Mouse (Mus musculus) midbrain, embryonic 13.5 days (tissue): ENCODE measurements around the gene Anp32a. TPM values are rescaled to one million over a fixed set of nuclear protein-coding genes. Genes with fewer than 3 reads are reported as not detected.
A peak's percentile ranks its signal among the peaks of the same experiment; 100 is the strongest.

Experiments
- ATAC-seq: fragments of 200-750 bp; cut with Nextera tagmentation; 2 replicates; pipeline ENCODE4 v1.8.0; 2017; ENCODE audit warnings: mild to moderate bottlenecking, moderate TSS enrichment, moderate library complexity
- H3K27ac ChIP-seq: fragments of 300-500 bp; sonication (generic); 2 replicates; pipeline ENCODE4 v1.5.1; 2015; ENCODE audit warnings: inconsistent platforms, mild to moderate bottlenecking, moderate library complexity
- H3K27me3 ChIP-seq: fragments of 300-500 bp; sonication (generic); 2 replicates; pipeline ENCODE4 v1.6.1; 2015; ENCODE audit warnings: mild to moderate bottlenecking, inconsistent platforms
- H3K36me3 ChIP-seq: fragments of 300-500 bp; sonication (generic); 2 replicates; pipeline ENCODE4 v1.6.1; 2015; ENCODE audit warnings: mild to moderate bottlenecking, inconsistent platforms
- H3K4me1 ChIP-seq: fragments of 300-500 bp; sonication (generic); replicated peaks from 2 replicates; pipeline ENCODE4 v1.6.1; 2015; ENCODE audit warnings: inconsistent platforms
- H3K4me2 ChIP-seq: fragments of 300-500 bp; sonication (generic); replicated peaks from 2 replicates; pipeline ENCODE4 v1.6.1; 2015; ENCODE audit warnings: moderate library complexity, mild to moderate bottlenecking, inconsistent platforms
- H3K4me3 ChIP-seq: fragments of 300-500 bp; sonication (generic); replicated peaks from 2 replicates; pipeline ENCODE4 v1.5.1; 2015; ENCODE audit warnings: mild to moderate bottlenecking, inconsistent platforms
- H3K9ac ChIP-seq: fragments of 300-500 bp; sonication (generic); replicated peaks from 2 replicates; pipeline ENCODE4 v1.6.1; 2015; ENCODE audit warnings: mild to moderate bottlenecking, inconsistent platforms
- H3K9me3 ChIP-seq: fragments of 300-500 bp; sonication (generic); 2 replicates; pipeline ENCODE4 v1.6.1; 2016; ENCODE audit warnings: mild to moderate bottlenecking, inconsistent platforms
- WGBS: fragments of 180-500 bp; shearing (Covaris S2); methylation state at CpG from one replicate; pipeline ENCODE4 v1.1.7; 2015; 5-methylcytosine and 5-hydroxymethylcytosine counted together
- polyA plus RNA-seq: library from polyadenylated mRNA; unstranded; fragments of >200 nt; fragmentation: Nextera tagmentation; extraction: Ambion mirVana; gene quantifications from 2 replicates; pipeline ENCODE4 v1.2.1, GENCODE M21; 2015

The Anp32a gene
- polyA plus RNA-seq, 1 experiment from 2014 or later, result 175 TPM

DNA sequence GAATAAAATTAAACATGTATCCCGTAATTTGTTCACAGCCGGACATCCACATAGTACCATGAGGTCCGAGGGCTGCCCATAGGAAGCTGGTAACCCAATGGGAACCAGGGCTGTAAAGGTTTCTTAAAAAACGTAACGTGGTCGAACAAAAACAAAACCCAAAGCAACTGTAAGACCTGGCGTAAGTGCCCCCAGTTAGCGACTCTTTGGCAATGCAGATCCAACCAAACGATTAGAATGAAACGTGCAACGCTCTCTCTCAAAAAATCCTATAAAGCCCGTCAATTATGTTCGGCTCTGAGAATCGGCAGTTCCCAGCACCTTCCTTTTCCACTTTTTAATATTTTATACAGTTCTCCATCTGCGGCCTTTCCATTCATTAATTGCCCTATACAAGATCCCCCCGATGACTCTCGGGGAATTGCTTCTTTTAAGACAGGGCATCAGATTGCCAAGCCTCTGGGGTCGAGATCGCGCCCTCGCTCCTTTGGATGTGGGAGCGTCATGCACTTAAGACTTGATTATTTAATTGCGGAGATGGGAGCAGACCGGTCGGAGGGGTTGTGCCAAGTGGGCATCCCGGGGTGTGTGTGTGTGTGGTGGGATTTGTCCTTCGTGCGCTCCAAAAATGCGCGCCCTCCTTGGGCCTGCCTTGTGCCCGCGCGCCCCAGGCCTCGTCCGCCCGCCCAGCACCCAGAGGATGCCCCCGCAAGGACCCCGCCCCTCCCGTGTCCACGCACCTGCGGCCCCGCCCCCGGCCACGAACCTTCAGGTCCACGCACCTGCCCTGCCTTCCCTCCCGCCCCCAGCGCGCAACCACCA lies 581 bp upstream of the Anp32a start:
- Histone ChIP-seq H3K27me3 (no peaks in the 10 kb centered on the region), H3K4me2 (peak overlapping the region; percentile 82), H3K4me3 (peak overlapping the region; percentile 89), H3K9ac (peak overlapping the region; percentile 98), H3K36me3 (no peaks in the 10 kb centered on the region), H3K4me1 (peaks cover 27% of the 10 kb centered on the region), H3K9me3 (no peaks in the 10 kb centered on the region), H3K27ac (peak overlapping the region; percentile 99)
- ATAC-seq, result peak; percentile 57
- under 1% methylated on average over 47 of the region's 48 CpGs for WGBS

DNA sequence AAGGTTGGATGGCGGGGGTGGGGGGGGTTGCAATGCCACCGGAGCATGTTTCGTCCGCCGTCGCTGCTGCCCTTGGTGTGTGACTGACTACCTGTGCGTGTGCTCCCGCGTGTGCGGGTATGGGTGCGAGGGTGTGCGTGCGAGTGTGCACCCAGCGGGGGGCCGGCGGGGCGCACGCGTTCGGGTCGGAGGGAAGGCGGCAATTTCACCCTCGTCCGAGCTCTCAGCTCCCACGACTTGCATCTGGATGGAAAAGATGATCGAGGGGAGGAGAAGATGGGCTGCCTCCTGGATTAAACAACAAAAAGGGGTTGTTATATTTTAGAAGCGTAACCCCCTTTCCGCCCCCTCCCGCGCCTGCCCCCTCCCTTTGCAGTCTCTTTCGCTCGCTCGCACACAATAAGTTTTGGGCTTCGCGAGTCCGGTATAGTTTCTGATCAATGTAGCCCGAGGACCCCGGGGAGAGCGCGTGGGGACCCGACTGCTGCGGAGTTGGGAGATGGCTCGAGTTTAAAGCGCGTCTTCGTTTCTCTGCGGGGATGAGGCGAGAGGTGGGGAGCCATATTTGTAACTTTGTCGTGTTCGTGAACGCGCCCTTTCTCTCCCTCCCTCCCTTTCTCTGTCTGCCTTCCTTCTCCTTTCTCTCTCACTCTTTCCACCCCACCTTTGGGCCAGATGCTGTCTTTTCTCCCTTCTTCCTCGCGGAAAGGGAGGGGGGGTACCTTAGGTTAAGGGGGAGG lies 778 bp downstream of the Anp32a start:
- Histone ChIP-seq H3K4me1 (peaks cover 40% of the 10 kb centered on the region), H3K36me3 (no peaks in the 10 kb centered on the region), H3K9me3 (no peaks in the 10 kb centered on the region), H3K4me3 (peak overlapping the region; percentile 89), H3K9ac (peak overlapping the region; percentile 98), H3K27ac (peak overlapping the region; percentile 99), H3K4me2 (peak overlapping the region; percentile 82), H3K27me3 (no peaks in the 10 kb centered on the region)
- peak; percentile 16 for ATAC-seq
- under 1% methylated on average over 53 of the region's 54 CpGs for WGBS

DNA sequence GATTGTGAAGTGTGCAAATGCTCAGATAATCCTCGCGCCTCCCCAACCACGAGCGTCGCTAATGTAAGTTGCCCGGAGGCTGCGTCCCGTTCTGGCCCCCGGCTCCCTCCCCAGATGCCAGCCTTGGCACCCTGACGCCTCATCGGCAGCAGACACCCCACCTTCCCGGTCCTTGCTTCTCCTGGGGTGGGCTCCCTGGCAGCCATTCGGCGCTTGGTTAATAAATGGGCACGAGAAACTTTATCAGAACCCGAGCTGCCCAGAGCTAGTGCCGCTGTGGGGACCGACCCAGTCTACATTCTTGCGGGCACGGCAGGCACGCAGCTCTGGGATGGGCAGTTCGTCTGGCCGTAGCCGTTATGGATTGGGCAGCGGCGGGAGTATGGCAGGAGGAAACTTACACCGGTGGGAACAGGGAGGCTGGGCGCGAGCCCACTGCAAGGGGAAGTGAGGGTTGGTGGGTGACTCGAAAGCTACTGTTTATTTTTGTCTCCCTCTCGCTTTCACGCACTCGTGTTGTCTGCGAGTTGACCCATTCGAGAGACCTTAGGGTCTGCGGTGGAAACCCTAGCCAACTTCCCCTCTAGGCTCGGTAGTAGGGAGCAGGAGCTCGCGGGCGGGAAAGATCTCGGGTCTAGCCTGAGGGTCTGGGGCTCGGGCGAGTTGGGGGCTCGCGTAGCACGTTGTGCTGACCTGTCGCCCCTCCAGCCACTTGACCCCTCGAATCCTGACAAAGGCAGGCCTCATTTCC lies 1.5 kb downstream of the Anp32a start:
- peak overlapping the region; percentile 98 for H3K9ac ChIP-seq
- peak overlapping the region; percentile 89 for H3K4me3 ChIP-seq
- peaks cover 46% of the 10 kb centered on the region for H3K4me1 ChIP-seq
- no peaks in the 10 kb centered on the region for H3K36me3 ChIP-seq
- no peaks in the 10 kb centered on the region for H3K27me3 ChIP-seq
- WGBS, result under 1% methylated on average over 47 of the region's 48 CpGs
- H3K4me2 ChIP-seq, result peak overlapping the region; percentile 82
- no peaks in the 10 kb centered on the region for H3K9me3 ChIP-seq
- H3K27ac ChIP-seq, result peak overlapping the region; percentile 99
- ATAC-seq, result no peak

DNA sequence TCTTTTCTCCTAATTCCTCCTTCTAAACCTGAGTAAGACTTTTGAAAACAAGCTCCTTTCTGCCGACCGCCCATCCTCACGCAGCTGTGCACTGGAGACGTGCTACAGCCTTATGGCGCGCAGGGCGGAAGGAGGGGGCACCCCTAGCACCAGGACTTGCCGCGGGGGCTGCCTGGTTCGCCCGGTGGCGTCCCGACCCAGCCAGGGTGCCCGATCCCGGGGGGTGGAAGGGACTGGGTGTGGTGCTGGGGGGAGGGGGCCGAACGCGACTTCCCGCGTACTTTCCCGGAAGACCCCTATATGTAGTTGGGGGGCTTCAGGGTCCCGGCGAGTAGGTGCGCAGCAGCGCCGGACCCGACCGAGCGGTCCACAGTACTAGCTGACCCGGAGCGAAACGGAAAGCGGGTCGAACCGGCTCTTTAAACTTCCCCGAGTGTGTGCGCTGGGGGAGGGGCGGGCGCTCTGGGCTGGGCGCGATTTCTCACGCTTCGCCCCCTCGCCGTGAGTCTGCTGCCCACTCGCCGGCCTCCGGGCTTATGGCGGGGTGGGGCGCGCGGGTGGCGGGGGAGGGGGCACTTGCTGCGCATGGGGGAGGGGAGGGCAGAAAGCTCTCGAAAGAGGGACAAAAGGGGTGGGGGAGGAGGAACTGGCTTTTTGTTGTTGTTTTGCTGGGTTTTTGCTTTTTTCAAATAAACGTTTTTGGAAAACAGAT lies 2.3 kb downstream of the Anp32a start:
- no peaks in the 10 kb centered on the region for H3K27me3 ChIP-seq
- H3K9me3 ChIP-seq, result no peaks in the 10 kb centered on the region
- peak overlapping the region; percentile 98 for H3K9ac ChIP-seq
- H3K27ac ChIP-seq, result peak overlapping the region; percentile 99
- under 1% methylated on average over 55 of the region's 56 CpGs for WGBS
- no peaks in the 10 kb centered on the region for H3K36me3 ChIP-seq
- peak; percentile 40 for ATAC-seq
- H3K4me3 ChIP-seq, result peak overlapping the region; percentile 89
- H3K4me2 ChIP-seq, result peak overlapping the region; percentile 82
- peaks cover 50% of the 10 kb centered on the region for H3K4me1 ChIP-seq

DNA sequence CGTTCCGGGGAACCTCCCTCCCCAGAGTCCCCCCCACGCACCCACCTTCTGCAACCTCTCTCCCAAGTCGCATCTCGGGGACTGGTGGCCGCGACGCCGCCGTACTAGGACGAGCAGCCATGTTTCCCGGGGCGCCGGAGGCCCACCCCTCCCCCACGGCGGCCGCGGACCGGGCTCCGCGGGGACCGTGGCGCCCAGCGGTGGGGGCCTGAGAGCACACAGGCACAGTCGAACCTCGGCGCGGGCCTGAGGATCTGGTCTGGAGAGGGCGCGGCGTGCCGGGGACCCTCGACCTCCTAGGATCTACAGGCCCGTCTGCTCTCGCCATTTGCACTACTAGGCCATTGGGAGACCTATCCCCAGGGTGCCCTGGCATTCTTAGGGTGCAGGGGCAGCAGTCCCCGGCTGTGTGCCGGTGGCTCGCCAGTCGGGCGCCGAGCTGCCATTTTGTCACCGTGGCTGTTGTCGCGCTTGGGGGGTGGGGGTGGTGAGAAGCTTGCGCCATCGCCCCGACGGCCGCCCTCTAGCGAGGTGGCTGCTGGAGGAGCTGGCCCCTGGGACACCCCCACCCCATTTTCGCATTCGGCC lies 2.9 kb downstream of the Anp32a start:
- Histone ChIP-seq H3K27ac (peak overlapping the region; percentile 99), H3K27me3 (no peaks in the 10 kb centered on the region), H3K9me3 (no peaks in the 10 kb centered on the region), H3K36me3 (no peaks in the 10 kb centered on the region), H3K4me3 (peak overlapping the region; percentile 89), H3K4me1 (peaks cover 50% of the 10 kb centered on the region), H3K9ac (peak overlapping the region; percentile 98), H3K4me2 (peak overlapping the region; percentile 82)
- ATAC-seq, result no peak
- under 1% methylated on average over 52 of the region's 52 CpGs for WGBS

DNA sequence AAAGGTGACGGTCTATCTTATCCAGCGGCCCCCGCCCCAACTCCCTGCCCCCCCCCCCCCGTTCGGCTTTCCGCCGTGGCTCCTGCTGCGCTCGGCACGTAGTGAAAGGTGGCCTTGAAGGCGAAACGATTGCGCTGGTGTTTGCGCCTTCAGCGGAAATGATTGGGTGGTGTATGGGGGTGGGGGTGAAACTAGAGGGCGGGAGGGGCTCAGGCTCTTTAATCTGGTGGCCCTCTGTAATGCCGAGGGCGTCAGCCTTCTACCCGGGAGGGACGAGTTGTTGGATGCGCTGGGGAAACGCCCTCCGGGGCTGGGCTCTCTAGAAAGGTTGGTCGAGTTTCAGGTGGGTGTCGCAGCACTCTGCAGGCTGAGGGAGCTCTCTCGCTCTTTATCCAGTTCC lies 3.5 kb downstream of the Anp32a start:
- peak overlapping the region; percentile 82 for H3K4me2 ChIP-seq
- no peaks in the 10 kb centered on the region for H3K9me3 ChIP-seq
- H3K9ac ChIP-seq, result peak overlapping the region; percentile 98
- H3K27me3 ChIP-seq, result no peaks in the 10 kb centered on the region
- no peak; the same call in 1 of the 2 replicates for ATAC-seq
- H3K36me3 ChIP-seq, result no peaks in the 10 kb centered on the region
- WGBS, result 0% methylated on average over 25 of the region's 26 CpGs
- peak overlapping the region; percentile 89 for H3K4me3 ChIP-seq
- peak overlapping the region; percentile 99 for H3K27ac ChIP-seq
- H3K4me1 ChIP-seq, result peaks cover 52% of the 10 kb centered on the region

DNA sequence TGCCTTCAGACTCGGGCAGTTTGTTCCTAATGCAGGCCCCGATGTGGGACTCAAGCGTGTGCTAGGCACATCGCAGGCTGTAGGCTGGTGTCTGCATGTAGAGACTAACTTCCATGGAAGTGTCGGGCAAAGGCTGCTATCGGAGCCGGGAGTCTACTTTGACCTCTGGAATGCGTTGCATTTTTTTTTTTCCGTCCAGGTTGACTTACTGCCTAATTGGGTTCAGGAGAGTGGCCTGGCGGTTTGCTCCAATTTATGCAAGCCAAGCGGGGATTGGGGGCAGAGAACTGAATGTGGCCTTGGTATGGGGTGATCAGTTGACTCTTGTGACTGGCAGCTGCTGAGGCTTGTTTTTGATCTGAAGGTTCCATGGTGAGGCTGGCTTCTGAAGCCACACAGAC lies 4.0 kb downstream of the Anp32a start:
- Histone ChIP-seq H3K4me3 (peak overlapping the region; percentile 89), H3K9ac (peak overlapping the region; percentile 98), H3K27me3 (no peaks in the 10 kb centered on the region), H3K4me2 (peak overlapping the region; percentile 82), H3K27ac (peak overlapping the region; percentile 99), H3K4me1 (peaks cover 55% of the 10 kb centered on the region), H3K9me3 (no peaks in the 10 kb centered on the region), H3K36me3 (no peaks in the 10 kb centered on the region)
- no peak for ATAC-seq
- WGBS, result 4% methylated on average over 11 of the region's 11 CpGs

DNA sequence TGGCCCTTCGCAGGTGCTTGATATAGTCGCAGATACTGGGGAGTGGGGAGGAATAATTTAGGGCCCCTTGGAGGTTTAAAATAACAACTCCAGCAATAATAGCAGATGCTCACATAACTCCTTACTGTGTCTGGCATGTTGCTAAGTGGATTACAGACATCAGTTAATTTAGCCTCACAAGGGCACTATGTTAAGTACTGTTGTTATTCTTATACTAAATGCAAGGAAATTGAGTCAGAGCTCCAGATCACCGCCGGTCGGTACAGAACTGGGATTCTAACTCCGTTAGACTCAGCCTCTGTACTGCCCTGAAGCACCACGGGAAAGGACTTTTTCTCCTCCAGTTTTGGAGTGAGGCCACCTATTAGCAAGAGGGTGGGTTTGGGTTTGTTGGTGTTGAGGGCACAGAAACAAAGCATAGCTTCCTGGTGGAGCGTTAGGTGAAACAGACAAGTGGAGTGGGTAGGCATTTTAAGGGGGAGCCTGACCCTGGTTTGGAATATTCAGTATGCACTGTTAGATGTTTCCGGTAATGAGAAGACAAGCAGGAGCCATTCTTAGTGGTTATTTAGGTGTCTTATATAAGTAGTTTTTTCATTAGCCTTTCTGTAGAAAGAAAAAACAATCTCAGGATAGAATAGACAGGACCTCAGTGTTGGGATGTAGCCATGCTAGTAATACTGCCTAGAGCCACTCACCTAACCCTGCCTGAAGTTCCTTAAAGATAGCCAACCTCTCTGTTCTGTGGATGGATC lies 4.7 kb downstream of the Anp32a start:
- Histone ChIP-seq H3K4me1 (peaks cover 59% of the 10 kb centered on the region), H3K9ac (peak overlapping the region; percentile 98; the same call in 1 of the 2 replicates), H3K36me3 (no peaks in the 10 kb centered on the region), H3K4me3 (peak overlapping the region; percentile 89), H3K4me2 (peak overlapping the region; percentile 82), H3K9me3 (no peaks in the 10 kb centered on the region), H3K27ac (peak overlapping the region; percentile 99; the same call in 1 of the 2 replicates), H3K27me3 (no peaks in the 10 kb centered on the region)
- WGBS, result 53% methylated on average over 9 of the region's 9 CpGs
- ATAC-seq, result no peak

DNA sequence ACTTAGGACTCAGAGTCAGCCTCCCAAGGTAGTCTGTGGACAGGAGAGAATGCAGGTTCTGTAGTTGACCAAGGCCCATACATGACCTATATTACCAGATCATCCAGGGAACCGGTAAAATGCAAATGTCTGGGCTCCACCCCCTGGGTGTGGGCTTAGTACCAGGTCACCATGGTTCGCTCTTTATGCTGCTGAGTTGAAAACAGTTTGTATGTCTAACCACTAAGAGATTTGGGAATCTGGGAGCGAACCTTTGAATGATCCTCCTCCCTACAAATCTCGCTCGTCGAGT lies 5.2 kb downstream of the Anp32a start:
- no peaks in the 10 kb centered on the region for H3K36me3 ChIP-seq
- no peaks in the 10 kb centered on the region for H3K9me3 ChIP-seq
- no peak overlapping the region for H3K27ac ChIP-seq
- peak overlapping the region; percentile 82 for H3K4me2 ChIP-seq
- no peak overlapping the region for H3K4me3 ChIP-seq
- no peak for ATAC-seq
- H3K4me1 ChIP-seq, result peaks cover 62% of the 10 kb centered on the region
- WGBS, result 72% methylated on average over 6 of the region's 6 CpGs
- H3K27me3 ChIP-seq, result no peaks in the 10 kb centered on the region
- no peak overlapping the region for H3K9ac ChIP-seq

DNA sequence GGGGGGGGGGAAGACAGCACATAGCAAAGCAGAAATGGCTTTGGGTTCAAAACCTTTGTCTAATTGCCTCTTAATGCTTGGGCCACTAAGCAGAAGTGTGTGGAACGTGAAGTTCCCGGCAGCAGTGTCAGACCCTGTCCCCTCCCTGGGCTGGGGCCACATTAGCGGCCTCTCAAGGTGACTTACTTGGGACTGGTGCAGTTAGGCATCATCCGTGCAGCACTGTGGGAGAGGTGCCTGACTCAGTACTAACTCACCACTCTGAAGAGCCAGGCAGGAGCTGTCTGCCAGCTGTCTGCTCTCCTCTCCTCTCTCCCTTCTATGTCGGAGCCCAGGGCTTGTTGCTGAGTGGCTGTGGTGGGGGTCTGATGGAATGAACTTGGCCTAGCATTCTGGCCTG lies 6.1 kb downstream of the Anp32a start:
- Histone ChIP-seq H3K4me2 (no peak overlapping the region; the same call in 1 of the 2 replicates), H3K4me1 (peaks cover 64% of the 10 kb centered on the region), H3K36me3 (no peaks in the 10 kb centered on the region), H3K9ac (no peak overlapping the region), H3K9me3 (no peaks in the 10 kb centered on the region), H3K27me3 (no peaks in the 10 kb centered on the region), H3K27ac (no peak overlapping the region), H3K4me3 (no peak overlapping the region)
- WGBS, result 70% methylated on average over 5 of the region's 5 CpGs
- ATAC-seq, result no peak

DNA sequence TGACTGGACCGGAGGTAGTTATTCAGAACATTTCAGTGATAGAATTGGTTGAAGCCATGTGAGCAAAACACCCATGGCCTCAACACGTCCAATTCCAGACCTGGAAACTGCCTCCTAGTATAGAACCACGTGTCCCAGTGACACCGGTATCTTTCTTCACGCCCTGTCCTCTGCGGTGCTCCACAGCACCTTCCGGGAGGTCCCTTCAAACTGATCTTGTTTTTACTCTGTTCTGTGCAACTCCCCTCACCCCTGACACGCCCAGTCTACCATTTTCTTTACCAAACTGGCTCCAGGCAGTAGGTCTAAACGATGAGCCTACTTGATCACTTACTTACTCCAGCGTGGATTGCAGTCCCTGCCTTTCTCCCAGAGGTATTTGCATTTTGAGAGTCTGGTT lies 7.0 kb downstream of the Anp32a start:
- Histone ChIP-seq H3K9me3 (no peaks in the 10 kb centered on the region), H3K4me1 (peaks cover 64% of the 10 kb centered on the region), H3K4me3 (no peak overlapping the region), H3K27ac (no peak overlapping the region), H3K9ac (no peak overlapping the region), H3K36me3 (no peaks in the 10 kb centered on the region), H3K4me2 (no peak overlapping the region), H3K27me3 (no peaks in the 10 kb centered on the region)
- WGBS, result 87% methylated on average over 10 of the region's 10 CpGs
- ATAC-seq, result no peak
